Mouse (Mus musculus): ENCODE data around the gene Fam198a.

Fam198a gene

GRCm38 (mm10) chr9:121950418-121951113 lies at the start of gene Fam198a:
Fam198a (plus strand) TSS chr9:121950988.
- DNase-seq (ENCODE audit: extremely low read depth, low read depth, low spot score): no peak

- DNase-seq (ENCODE audit: extremely low read depth, low read depth, low spot score): peak; percentile 89
Measured at GRCm38 (mm10) chr9:121901710-121902700, 48.8 kb upstream of the Fam198a start.

GRCm38 (mm10) chr9:121903476-121904305 lies 47.1 kb upstream of the Fam198a start:
- DNase-seq (ENCODE audit: extremely low read depth, low read depth, low spot score): no peak

GRCm38 (mm10) chr9:121904319-121904718 lies 46.5 kb upstream of the Fam198a start:
- DNase-seq (ENCODE audit: extremely low read depth, low read depth, low spot score): no peak

- DNase-seq (ENCODE audit: extremely low read depth, low read depth, low spot score): no peak
Measured at GRCm38 (mm10) chr9:121904946-121905345, 45.8 kb upstream of the Fam198a start.

GRCm38 (mm10) chr9:121905556-121906185 lies 45.1 kb upstream of the Fam198a start:
- no peak for DNase-seq (ENCODE audit: extremely low read depth, low read depth, low spot score)

- DNase-seq (ENCODE audit: extremely low read depth, low read depth, low spot score): no peak
Measured at GRCm38 (mm10) chr9:121906456-121906855, 44.3 kb upstream of the Fam198a start.

DNA sequence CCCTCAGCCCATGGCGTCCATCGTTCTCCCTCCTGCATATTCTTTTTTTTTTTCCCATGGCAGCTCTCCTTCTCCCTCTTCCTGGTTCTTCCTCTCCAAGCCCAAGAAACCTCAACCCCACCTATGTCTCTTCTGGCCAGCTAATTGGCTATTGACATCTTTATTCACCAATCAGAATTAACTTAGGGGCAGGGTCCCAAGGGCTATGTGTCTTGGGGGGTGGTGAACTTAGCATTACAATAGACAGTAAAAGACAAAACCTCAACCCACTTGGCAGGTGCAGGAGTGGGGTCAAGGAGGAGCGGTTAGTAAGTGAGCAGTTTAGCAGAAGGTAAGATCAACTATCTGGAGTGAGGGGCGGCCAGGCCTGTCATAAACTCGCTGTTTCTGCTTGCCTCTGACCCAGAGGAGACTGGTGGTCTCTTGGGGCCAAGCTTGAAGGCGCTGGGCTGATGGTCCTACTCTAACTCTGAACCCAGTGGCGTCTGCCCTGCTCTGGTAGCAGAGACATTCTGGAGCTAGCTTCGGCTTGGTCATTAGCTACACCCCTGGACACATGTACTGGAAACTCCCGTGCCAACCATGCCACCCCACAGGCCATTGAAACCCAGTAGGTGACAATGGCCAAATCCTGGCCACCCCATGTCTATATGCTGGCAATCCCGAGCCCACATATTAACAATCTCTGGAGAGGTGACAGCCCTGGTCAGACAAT lies 43.3 kb upstream of the Fam198a start:
- no peak for DNase-seq (ENCODE audit: extremely low read depth, low read depth, low spot score)

- DNase-seq (ENCODE audit: extremely low read depth, low read depth, low spot score): no peak
Measured at GRCm38 (mm10) chr9:121908321-121908720, 42.5 kb upstream of the Fam198a start.

GRCm38 (mm10) chr9:121909635-121910034 lies 41.2 kb upstream of the Fam198a start:
- no peak for DNase-seq (ENCODE audit: extremely low read depth, low read depth, low spot score)

GRCm38 (mm10) chr9:121911196-121911595 lies 39.6 kb upstream of the Fam198a start:
- no peak for DNase-seq (ENCODE audit: extremely low read depth, low read depth, low spot score)

- DNase-seq (ENCODE audit: extremely low read depth, low read depth, low spot score): no peak
Measured at GRCm38 (mm10) chr9:121912786-121913185, 38.0 kb upstream of the Fam198a start.

DNA sequence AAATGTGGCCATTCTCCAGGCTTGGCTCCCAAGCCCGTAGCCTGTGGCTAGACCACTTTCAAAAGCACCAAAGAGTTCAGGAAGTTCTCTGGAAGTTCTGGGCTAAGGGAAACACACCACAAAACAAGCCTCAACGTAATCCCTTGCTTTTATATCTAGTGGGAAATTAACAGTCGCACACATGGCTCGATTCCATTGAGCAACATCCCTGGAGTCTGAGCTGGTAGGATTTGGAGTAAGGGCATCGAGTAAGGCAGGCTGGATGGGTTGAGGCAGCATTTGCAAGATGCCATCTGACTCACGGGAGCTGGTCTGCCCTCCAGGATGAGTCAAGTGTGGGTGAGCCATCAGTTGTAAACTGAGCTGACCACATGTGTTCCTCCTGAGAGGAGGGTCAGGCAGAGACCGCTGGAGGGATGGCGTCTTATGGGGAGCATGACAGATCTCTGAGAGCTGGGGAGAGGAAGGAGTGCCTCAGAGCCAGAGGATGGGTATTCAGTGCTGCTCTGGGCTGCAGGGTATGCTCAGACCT lies 36.5 kb upstream of the Fam198a start:
- no peak for DNase-seq (ENCODE audit: extremely low read depth, low read depth, low spot score)

DNA sequence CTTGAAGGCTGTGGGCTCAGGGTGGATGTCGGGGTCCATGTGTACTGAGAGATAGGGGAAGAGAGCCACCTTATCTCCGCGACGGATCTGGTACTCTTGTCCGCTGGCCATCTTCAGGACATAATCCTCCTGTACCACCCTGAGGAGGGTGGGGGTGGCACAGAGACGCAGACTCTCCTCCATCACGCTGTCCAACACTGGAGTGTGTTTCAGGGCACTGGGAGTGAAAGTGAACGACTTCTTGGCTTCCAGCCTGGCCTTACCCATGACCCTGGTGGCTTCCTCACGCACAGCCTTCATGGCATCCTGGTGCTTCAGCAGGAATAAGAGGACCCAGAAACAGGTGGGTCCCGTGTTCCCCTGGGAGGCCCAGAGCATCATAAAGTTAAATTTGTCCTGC lies 35.7 kb upstream of the Fam198a start:
- DNase-seq (ENCODE audit: extremely low read depth, low read depth, low spot score): no peak

DNA sequence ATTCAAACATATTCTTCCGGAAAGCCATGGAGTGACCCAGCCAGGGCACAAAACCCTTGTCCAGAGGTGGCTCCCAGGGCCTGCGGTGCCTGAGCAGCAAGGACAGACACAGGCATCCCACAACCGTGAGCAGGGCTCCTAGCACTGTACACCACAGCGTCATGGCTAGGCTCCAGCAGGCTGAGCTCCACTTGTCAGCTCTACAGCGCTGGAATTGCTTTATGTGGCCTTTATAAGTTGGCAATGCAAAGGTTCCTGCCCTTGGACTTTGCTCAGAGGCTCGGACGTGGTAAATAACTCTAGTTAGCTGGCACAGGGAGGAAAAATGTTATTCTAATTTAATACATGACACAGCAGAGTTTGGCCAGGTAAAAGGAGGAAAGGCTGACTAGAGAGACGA lies 34.7 kb upstream of the Fam198a start, which contains the start of gene Cyp8b1:
Gene Cyp8b1 (minus strand): TSS at position 204 of the 400 bp plus-strand sequence.
- no peak for DNase-seq (ENCODE audit: extremely low read depth, low read depth, low spot score)

DNA sequence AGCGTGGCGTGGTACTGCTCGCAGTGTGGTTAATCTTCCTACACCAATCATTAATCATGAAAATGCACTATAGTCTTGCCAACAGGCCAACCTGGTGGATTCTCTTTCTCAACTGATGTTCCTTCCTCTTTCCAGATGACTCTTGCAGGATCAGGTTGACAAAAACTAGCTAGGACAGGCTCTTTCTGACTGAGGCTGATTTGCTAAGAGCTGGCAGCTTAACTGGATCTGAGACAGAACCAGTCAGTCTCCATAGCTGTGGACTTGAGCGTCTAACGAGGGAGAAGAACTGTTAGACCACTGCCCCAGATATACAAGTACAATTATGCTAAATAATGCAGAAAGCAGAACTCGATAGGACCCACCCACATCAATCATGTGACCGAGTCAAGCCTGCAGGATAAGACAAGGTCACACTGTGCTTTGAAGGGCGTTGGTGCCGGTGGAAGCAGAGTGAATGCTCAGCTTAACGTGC lies 31.7 kb upstream of the Fam198a start:
- peak; percentile 92 for DNase-seq (ENCODE audit: extremely low read depth, low read depth, low spot score)

DNA sequence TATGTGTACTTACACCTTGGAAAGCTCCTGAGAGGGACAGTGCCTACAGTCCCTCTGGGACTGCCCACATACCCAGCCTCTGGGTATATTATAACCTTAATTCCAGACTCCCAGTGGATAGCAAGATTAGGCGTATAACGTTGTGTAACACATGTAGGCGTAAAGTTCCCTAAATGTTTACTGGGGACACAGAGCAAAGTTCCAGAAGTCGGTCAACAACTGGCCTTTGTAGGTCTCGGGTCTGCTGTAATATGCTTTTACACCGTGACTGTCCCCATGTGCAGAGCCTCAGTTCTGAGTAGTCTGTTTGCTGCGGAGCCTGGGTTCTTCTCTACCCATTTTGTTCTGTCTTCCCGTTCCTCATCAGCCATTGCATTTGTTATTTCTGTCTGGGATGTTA lies 27.3 kb upstream of the Fam198a start:
- no peak for DNase-seq (ENCODE audit: extremely low read depth, low read depth, low spot score)

DNA sequence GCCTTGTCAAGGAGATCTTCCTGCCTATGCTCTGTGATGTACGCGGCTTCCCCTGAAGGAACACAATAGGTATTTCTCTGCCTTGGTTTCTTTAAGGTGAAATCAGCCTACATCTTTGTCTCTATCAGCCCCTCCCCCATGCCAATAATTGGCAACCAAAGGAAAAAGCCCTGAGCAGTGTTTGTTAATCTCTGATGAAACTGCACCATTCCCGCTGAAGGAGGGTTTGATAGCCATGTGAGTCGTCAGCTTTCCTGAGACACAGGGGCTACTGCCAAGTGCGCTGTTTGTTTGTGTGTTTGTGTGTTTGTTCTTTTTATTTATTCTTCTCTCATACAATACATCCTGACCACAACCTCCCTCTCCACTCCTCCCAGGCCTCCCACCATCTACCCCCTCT lies 26.9 kb upstream of the Fam198a start:
- DNase-seq (ENCODE audit: extremely low read depth, low read depth, low spot score): no peak

DNA sequence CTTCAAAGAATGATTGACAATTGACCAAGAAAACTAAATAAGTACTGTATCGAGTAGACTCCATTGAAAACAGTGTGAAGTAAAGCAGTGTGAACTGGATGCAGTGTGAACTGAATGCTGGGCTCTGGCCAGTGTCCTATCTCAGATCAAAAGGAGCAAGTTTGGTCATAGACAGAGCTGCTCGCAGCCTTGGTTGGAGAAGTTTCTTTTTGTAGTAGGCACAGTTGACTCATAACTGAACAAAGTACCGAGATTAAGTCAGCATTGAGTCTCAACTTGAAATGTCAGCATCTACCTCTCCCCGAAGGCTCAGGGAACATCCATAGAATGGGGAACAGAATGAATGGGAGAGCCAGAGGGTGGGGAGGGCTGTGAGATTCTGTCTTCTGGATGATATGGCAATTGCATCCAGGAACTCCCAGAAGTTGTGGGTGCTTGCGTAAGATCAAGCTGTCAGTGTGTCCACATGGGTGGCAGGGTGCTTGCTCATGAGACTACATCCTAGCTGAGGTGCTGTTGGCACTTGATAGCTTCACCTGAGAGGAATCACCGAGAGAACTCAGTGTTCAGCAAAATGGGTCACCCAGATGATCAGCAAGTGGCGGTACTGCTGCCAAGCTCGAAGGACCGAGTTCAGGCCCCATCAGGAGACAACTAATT lies 25.8 kb upstream of the Fam198a start:
- DNase-seq (ENCODE audit: extremely low read depth, low read depth, low spot score): no peak
